Mouse (Mus musculus): ENCODE measurements around the gene Zfp454.
A peak's percentile ranks its signal among the peaks of the same experiment; 100 is the strongest.

The Zfp454 gene

GRCm38 (mm10) chr11:50841023-50841735 lies 46.3 kb downstream of the Zfp454 start, which contains the start of gene Zfp879:
Gene Zfp879, minus strand, starts transcription at chr11:50841552.
- DNase-seq (ENCODE audit: low spot score): peak; percentile 92

- peak; percentile 35 for DNase-seq (ENCODE audit: low spot score)
Measured at GRCm38 (mm10) chr11:50835727-50836126, 51.7 kb downstream of the Zfp454 start.

DNA sequence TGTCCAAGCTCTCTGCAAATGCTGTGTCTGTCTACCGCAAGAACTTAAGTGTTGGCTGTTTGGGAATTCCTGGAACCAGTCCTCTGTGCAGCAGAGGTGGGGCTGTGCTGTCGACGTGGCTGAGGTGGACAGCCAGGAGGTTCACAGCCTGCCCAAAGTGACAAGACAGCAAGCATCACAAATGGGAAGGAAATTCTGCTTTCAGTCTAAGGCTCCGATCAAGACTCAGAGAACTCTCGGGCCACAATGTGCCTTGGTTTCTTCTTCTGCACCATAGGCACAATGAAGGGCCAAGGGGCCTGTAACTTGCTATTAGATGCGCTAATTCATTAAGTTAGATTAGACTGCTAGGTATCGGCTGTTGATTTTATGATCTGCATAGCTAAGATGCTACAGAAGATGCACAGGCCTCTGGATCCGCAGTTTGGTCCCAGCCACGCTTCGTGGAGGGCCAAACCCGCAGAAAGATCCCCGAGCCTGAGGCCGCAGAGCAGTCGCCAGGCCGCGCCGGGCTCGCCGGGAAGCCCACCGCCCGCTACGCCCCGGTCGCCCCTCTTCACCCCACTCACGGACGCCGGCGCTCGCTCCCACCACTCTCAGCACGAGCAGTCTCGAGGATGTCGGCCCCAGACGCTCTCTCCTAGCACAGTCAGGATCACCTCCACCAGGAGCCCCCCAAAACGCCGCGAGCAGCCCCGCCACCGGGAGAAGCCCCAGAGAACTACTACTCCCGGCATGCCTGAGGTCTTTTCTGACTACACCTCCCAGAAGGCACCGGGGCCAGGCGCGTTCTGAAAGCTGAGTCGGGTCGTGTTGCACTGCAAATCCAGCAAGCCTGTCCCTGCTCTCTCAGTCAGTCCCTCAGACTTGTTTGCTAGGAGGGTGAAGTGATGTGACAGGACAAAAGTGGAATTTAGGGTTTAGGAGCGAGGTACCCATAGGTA lies 60.2 kb downstream of the Zfp454 start, which contains the start of gene Zfp354c:
Gene Zfp354c (minus strand): TSS at position 715 of the 944 bp plus-strand sequence.
- DNase-seq (ENCODE audit: low spot score): peak; percentile 81

- no peak for DNase-seq (ENCODE audit: low spot score)
Measured at GRCm38 (mm10) chr11:50826214-50826613, 61.2 kb downstream of the Zfp454 start.

Measured in lung, postnatal 25 days (tissue).